Mouse (Mus musculus): ENCODE measurements around the gene Svopl.

DNA sequence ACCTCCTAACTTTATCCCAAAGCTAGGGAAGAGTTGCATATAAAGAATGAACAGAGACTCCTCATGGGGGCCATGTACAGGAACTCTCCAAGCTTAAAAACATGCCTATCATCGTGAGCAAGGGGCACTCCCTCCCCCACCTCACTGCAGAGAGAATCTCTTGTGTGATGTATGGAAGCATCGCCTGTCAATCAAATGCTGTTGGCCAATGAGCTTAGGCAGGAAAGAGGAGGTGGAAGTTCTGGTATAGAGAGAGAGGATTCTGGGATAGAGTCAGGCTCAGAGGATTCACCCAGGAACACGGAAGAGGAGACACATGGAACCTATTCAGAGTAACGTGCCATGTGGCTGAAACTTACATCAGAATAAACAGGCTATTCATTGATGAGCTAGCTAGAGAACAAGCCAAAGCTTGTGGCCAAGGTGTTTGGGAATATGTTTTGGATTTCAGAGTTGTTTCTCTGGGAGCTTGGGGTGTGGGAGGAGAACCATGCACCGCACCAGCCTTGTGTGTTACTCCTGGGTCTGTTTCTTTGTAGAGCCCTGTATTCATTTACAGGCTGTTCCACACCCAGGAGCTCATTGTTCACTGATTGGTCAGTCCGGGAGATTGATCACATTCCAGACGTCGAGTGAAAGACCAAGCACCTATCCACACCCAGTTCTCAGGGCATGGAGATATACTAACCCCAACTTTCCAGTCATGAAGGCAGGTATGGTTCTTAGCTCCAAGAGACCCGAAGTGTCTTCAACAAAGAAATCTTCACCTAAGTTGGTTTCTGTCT, 40.6 kb upstream of the Svopl start:
- TF ChIP-seq CTCF (IDR thresholded peaks at IDR 0.05; ENCODE audit: borderline replicate concordance, control insufficient read depth, extremely low read depth, insufficient read depth, low read length, poor library complexity): no peak
- TF ChIP-seq POLR2A (IDR thresholded peaks at IDR 0.05; ENCODE audit: control insufficient read depth, extremely low read depth, insufficient read depth, low read length, poor library complexity): no peak

Data from thymus, adult 2 months (tissue).